Mouse (Mus musculus): ENCODE measurements around the gene Znhit3.
A peak's percentile ranks its signal among the peaks of the same experiment; 100 is the strongest.

Znhit3 gene

GRCm38 (mm10) chr11:84916053-84916702 lies at the start of gene Znhit3:
Znhit3 (minus strand) TSS chr11:84916366.
- DNase-seq (ENCODE audit: low read depth, low spot score): peak; percentile 89
- Histone ChIP-seq H3K36me3 (ENCODE audit: control insufficient read depth, insufficient read depth, low read length, poor library complexity, severe bottlenecking) (0 out of 2 replicates have a peak, but pooled peaks cover 1% of the 10 kb centered on the region), H3K27me3 (ENCODE audit: control insufficient read depth, insufficient read depth, low read length, poor library complexity, severe bottlenecking) (no peaks in the 10 kb centered on the region)

GRCm38 (mm10) chr11:84963556-84963955 lies 47.4 kb upstream of the Znhit3 start:
- DNase-seq (ENCODE audit: low read depth, low spot score): no peak
- H3K27me3 ChIP-seq (ENCODE audit: control insufficient read depth, insufficient read depth, low read length, poor library complexity, severe bottlenecking): no peaks in the 10 kb centered on the region; the same call in 1 of the 2 replicates

GRCm38 (mm10) chr11:84962536-84962935 lies 46.4 kb upstream of the Znhit3 start:
- DNase-seq (ENCODE audit: low read depth, low spot score): no peak
- H3K27me3 ChIP-seq (ENCODE audit: control insufficient read depth, insufficient read depth, low read length, poor library complexity, severe bottlenecking): no peaks in the 10 kb centered on the region; the same call in 1 of the 2 replicates
- H3K36me3 ChIP-seq (ENCODE audit: control insufficient read depth, insufficient read depth, low read length, poor library complexity, severe bottlenecking): no peaks in the 10 kb centered on the region

More at GRCm38 (mm10) chr11:84963556-84963955, 47.4 kb upstream of the Znhit3 start:
- no peaks in the 10 kb centered on the region for H3K36me3 ChIP-seq (ENCODE audit: control insufficient read depth, insufficient read depth, low read length, poor library complexity, severe bottlenecking)

GRCm38 (mm10) chr11:84961571-84961970 lies 45.4 kb upstream of the Znhit3 start:
- Histone ChIP-seq H3K36me3 (ENCODE audit: control insufficient read depth, insufficient read depth, low read length, poor library complexity, severe bottlenecking) (no peaks in the 10 kb centered on the region), H3K27me3 (ENCODE audit: control insufficient read depth, insufficient read depth, low read length, poor library complexity, severe bottlenecking) (no peaks in the 10 kb centered on the region; the same call in 1 of the 2 replicates)
- DNase-seq (ENCODE audit: low read depth, low spot score): no peak

GRCm38 (mm10) chr11:84960780-84961179 lies 44.6 kb upstream of the Znhit3 start:
- DNase-seq (ENCODE audit: low read depth, low spot score): no peak
- Histone ChIP-seq H3K36me3 (ENCODE audit: control insufficient read depth, insufficient read depth, low read length, poor library complexity, severe bottlenecking) (no peaks in the 10 kb centered on the region), H3K27me3 (ENCODE audit: control insufficient read depth, insufficient read depth, low read length, poor library complexity, severe bottlenecking) (no peaks in the 10 kb centered on the region; the same call in 1 of the 2 replicates)

- H3K27me3 ChIP-seq (ENCODE audit: control insufficient read depth, insufficient read depth, low read length, poor library complexity, severe bottlenecking): no peaks in the 10 kb centered on the region; the same call in 1 of the 2 replicates
- no peaks in the 10 kb centered on the region for H3K36me3 ChIP-seq (ENCODE audit: control insufficient read depth, insufficient read depth, low read length, poor library complexity, severe bottlenecking)
- DNase-seq (ENCODE audit: low read depth, low spot score): no peak
Measured at GRCm38 (mm10) chr11:84960291-84960690, 44.1 kb upstream of the Znhit3 start.

- no peak for DNase-seq (ENCODE audit: low read depth, low spot score)
- no peaks in the 10 kb centered on the region; the same call in 1 of the 2 replicates for H3K27me3 ChIP-seq (ENCODE audit: control insufficient read depth, insufficient read depth, low read length, poor library complexity, severe bottlenecking)
- no peaks in the 10 kb centered on the region for H3K36me3 ChIP-seq (ENCODE audit: control insufficient read depth, insufficient read depth, low read length, poor library complexity, severe bottlenecking)
Measured at GRCm38 (mm10) chr11:84959701-84960181, 43.6 kb upstream of the Znhit3 start.

GRCm38 (mm10) chr11:84959181-84959580 lies 43.0 kb upstream of the Znhit3 start:
- no peak for DNase-seq (ENCODE audit: low read depth, low spot score)
- H3K27me3 ChIP-seq (ENCODE audit: control insufficient read depth, insufficient read depth, low read length, poor library complexity, severe bottlenecking): no peaks in the 10 kb centered on the region; the same call in 1 of the 2 replicates

GRCm38 (mm10) chr11:84958271-84958630 lies 42.1 kb upstream of the Znhit3 start:
- Histone ChIP-seq H3K27me3 (ENCODE audit: control insufficient read depth, insufficient read depth, low read length, poor library complexity, severe bottlenecking) (no peaks in the 10 kb centered on the region; the same call in 1 of the 2 replicates), H3K36me3 (ENCODE audit: control insufficient read depth, insufficient read depth, low read length, poor library complexity, severe bottlenecking) (no peaks in the 10 kb centered on the region)
- DNase-seq (ENCODE audit: low read depth, low spot score): no peak

More at GRCm38 (mm10) chr11:84959181-84959580, 43.0 kb upstream of the Znhit3 start:
- no peaks in the 10 kb centered on the region for H3K36me3 ChIP-seq (ENCODE audit: control insufficient read depth, insufficient read depth, low read length, poor library complexity, severe bottlenecking)

GRCm38 (mm10) chr11:84957591-84958270 lies 41.6 kb upstream of the Znhit3 start, which contains the start of gene Car4:
Car4 (plus strand) TSS chr11:84957786.
- DNase-seq (ENCODE audit: low read depth, low spot score): no peak

GRCm38 (mm10) chr11:84957171-84957570 lies 41.0 kb upstream of the Znhit3 start:
- H3K27me3 ChIP-seq (ENCODE audit: control insufficient read depth, insufficient read depth, low read length, poor library complexity, severe bottlenecking): no peaks in the 10 kb centered on the region; the same call in 1 of the 2 replicates

More at GRCm38 (mm10) chr11:84957591-84958270, 41.6 kb upstream of the Znhit3 start, which contains the start of gene Car4:
- no peaks in the 10 kb centered on the region for H3K36me3 ChIP-seq (ENCODE audit: control insufficient read depth, insufficient read depth, low read length, poor library complexity, severe bottlenecking)
- H3K27me3 ChIP-seq (ENCODE audit: control insufficient read depth, insufficient read depth, low read length, poor library complexity, severe bottlenecking): no peaks in the 10 kb centered on the region; the same call in 1 of the 2 replicates

GRCm38 (mm10) chr11:84956400-84956799 lies 40.2 kb upstream of the Znhit3 start:
- H3K36me3 ChIP-seq (ENCODE audit: control insufficient read depth, insufficient read depth, low read length, poor library complexity, severe bottlenecking): no peaks in the 10 kb centered on the region
- H3K27me3 ChIP-seq (ENCODE audit: control insufficient read depth, insufficient read depth, low read length, poor library complexity, severe bottlenecking): no peaks in the 10 kb centered on the region; the same call in 1 of the 2 replicates
- no peak for DNase-seq (ENCODE audit: low read depth, low spot score)

More at GRCm38 (mm10) chr11:84957171-84957570, 41.0 kb upstream of the Znhit3 start:
- no peak for DNase-seq (ENCODE audit: low read depth, low spot score)
- no peaks in the 10 kb centered on the region for H3K36me3 ChIP-seq (ENCODE audit: control insufficient read depth, insufficient read depth, low read length, poor library complexity, severe bottlenecking)

GRCm38 (mm10) chr11:84952611-84953010 lies 36.4 kb upstream of the Znhit3 start:
- DNase-seq (ENCODE audit: low read depth, low spot score): no peak
- H3K36me3 ChIP-seq (ENCODE audit: control insufficient read depth, insufficient read depth, low read length, poor library complexity, severe bottlenecking): no peaks in the 10 kb centered on the region
- H3K27me3 ChIP-seq (ENCODE audit: control insufficient read depth, insufficient read depth, low read length, poor library complexity, severe bottlenecking): no peaks in the 10 kb centered on the region

GRCm38 (mm10) chr11:84948526-84948925 lies 32.4 kb upstream of the Znhit3 start:
- H3K36me3 ChIP-seq (ENCODE audit: control insufficient read depth, insufficient read depth, low read length, poor library complexity, severe bottlenecking): no peaks in the 10 kb centered on the region
- no peak for DNase-seq (ENCODE audit: low read depth, low spot score)

GRCm38 (mm10) chr11:84948114-84948513 lies 31.9 kb upstream of the Znhit3 start:
- no peaks in the 10 kb centered on the region for H3K36me3 ChIP-seq (ENCODE audit: control insufficient read depth, insufficient read depth, low read length, poor library complexity, severe bottlenecking)
- no peak for DNase-seq (ENCODE audit: low read depth, low spot score)
- no peaks in the 10 kb centered on the region for H3K27me3 ChIP-seq (ENCODE audit: control insufficient read depth, insufficient read depth, low read length, poor library complexity, severe bottlenecking)

More at GRCm38 (mm10) chr11:84948526-84948925, 32.4 kb upstream of the Znhit3 start:
- no peaks in the 10 kb centered on the region for H3K27me3 ChIP-seq (ENCODE audit: control insufficient read depth, insufficient read depth, low read length, poor library complexity, severe bottlenecking)
